Mouse (Mus musculus) lung, postnatal 0 days (tissue): ENCODE measurements around the gene Rora.

Source experiments
- CTCF ChIP-seq: IDR thresholded peaks from 2 replicates; pipeline ENCODE4 v1.5.1; 2016; ENCODE audit warnings: antibody characterized with exemption, mild to moderate bottlenecking
- EP300 ChIP-seq: IDR thresholded peaks from 2 replicates; pipeline ENCODE4 v1.6.1; 2016; ENCODE audit warnings: antibody characterized with exemption, mild to moderate bottlenecking, control low read depth

DNA sequence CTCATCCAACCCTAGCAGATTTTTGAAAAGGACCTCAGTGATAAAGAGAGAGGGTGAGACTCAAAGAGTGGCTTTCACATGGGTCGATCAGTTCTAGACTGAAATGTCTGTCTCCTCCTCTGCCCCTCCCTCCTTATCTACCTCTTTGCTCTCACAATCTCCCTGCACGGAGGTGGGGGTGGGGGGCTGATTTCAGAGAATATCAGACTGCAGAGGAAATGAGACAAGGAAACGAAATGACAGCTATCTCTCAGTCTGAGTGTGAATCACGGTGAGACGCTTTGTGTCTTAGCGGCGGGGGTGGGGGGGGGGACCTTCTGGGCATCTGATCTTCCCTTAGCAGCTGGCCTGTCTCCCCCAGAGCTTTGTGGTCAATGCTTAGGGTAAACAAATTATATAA, 419.7 kb downstream of the Rora start:
- no peak for TF ChIP-seq EP300
- TF ChIP-seq CTCF: no peak
